Mouse (Mus musculus) midbrain, embryonic 16.5 days (tissue): ENCODE measurements around the gene Tmem131l. TPM values are rescaled to one million over a fixed set of nuclear protein-coding genes. Genes with fewer than 3 reads are reported as not detected.
A peak's percentile ranks its signal among the peaks of the same experiment; 100 is the strongest.

ENCODE experiments used
- ATAC-seq: fragments of 200-750 bp; cut with Nextera tagmentation; 2 replicates; pipeline ENCODE4 v1.8.0; 2017; ENCODE audit warnings: moderate TSS enrichment
- H3K27ac ChIP-seq: fragments of 300-500 bp; sonication (generic); 2 replicates; pipeline ENCODE4 v1.5.1; 2014; ENCODE audit warnings: mild to moderate bottlenecking, low read length, mixed read lengths
- H3K27me3 ChIP-seq: fragments of 300-500 bp; sonication (generic); 2 replicates; pipeline ENCODE4 v1.6.1; 2014; ENCODE audit warnings: low read depth, low read length, mixed read lengths; ENCODE audit not compliant: control insufficient read depth, insufficient read depth
- H3K36me3 ChIP-seq: fragments of 300-500 bp; sonication (generic); 2 replicates; pipeline ENCODE4 v1.6.1; 2014; ENCODE audit warnings: mild to moderate bottlenecking, low read length, moderate library complexity, mixed read lengths; ENCODE audit not compliant: control insufficient read depth, insufficient read depth
- H3K4me1 ChIP-seq: fragments of 300-500 bp; sonication (generic); 2 replicates; pipeline ENCODE4 v1.6.1; 2014; ENCODE audit warnings: mild to moderate bottlenecking, low read length, mixed read lengths; ENCODE audit not compliant: control insufficient read depth, insufficient read depth
- H3K4me2 ChIP-seq: fragments of 300-500 bp; sonication (generic); 2 replicates; pipeline ENCODE4 v1.6.1; 2014; ENCODE audit warnings: mild to moderate bottlenecking, low read length, mixed read lengths
- H3K4me3 ChIP-seq: fragments of 300-500 bp; sonication (generic); 2 replicates; pipeline ENCODE4 v1.5.1; 2014; ENCODE audit warnings: low read depth, mild to moderate bottlenecking, low read length, moderate library complexity, mixed read lengths
- H3K9ac ChIP-seq: fragments of 300-500 bp; sonication (generic); 2 replicates; pipeline ENCODE4 v1.6.1; 2014; ENCODE audit warnings: low read depth, low read length, mixed read lengths
- H3K9me3 ChIP-seq: fragments of 300-500 bp; sonication (generic); replicated peaks from 2 replicates; pipeline ENCODE4 v1.6.1; 2014; ENCODE audit warnings: mild to moderate bottlenecking, low read length, mixed read lengths; ENCODE audit not compliant: control insufficient read depth, poor library complexity, severe bottlenecking
- WGBS: fragments of 180-500 bp; shearing (Covaris S2); extraction: QIAGEN DNeasy Blood & Tissue Kit; methylation state at CpG from one replicate; pipeline ENCODE4 v1.1.7; 2014; 5-methylcytosine and 5-hydroxymethylcytosine counted together
- polyA plus RNA-seq: library from polyadenylated mRNA; unstranded; fragments of >200 nt; fragmentation: Nextera tagmentation; extraction: Ambion mirVana; gene quantifications from 2 replicates; pipeline ENCODE4 v1.2.1, GENCODE M21; 2015

Gene Tmem131l
- polyA plus RNA-seq, 1 experiment from 2014 or later, result 53.8 TPM

DNA sequence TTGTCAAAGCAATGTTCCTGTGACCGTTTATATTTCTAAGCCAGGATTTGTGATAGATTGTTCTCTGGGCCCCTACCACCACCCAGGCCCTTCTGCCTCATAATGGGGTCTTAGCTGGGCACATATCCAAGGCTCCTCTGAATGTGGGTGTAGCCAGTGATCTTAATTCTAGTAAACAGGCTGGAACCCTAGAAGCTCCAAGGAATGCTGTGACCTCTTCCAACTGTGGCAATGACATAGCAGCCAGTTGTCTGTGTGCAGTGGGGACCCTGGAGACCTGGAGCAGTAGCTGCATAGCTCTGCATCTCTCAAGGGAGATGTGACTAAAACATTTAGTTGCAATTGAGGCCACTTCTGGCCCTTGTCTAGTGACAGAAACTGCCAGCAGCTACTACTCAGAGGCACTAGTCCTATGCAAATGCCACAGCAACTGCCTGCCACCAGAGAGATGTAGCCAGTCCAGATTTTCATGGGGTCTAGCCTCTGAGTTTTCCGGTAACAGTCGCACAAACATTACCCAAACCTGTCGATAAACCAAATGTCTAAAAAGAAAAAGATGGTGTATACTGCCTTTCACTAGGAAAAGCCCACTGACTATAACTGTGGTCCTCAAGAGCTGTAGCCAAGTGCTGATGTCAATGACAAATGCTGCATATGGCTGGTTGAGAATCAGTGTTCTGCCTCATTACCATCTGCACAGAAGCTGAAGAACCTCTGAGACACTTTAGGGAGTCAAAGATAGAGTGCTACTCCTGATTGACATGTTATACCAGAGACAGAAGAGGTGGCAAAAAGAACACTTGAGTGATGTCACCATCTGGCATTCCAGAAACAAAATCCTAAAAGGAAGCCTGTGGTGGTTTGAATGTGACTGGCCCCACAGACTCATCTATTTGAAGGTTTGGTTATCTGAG is 61.2 kb downstream of the Tmem131l start:
- peaks cover 41% of the 10 kb centered on the region for H3K4me1 ChIP-seq

DNA sequence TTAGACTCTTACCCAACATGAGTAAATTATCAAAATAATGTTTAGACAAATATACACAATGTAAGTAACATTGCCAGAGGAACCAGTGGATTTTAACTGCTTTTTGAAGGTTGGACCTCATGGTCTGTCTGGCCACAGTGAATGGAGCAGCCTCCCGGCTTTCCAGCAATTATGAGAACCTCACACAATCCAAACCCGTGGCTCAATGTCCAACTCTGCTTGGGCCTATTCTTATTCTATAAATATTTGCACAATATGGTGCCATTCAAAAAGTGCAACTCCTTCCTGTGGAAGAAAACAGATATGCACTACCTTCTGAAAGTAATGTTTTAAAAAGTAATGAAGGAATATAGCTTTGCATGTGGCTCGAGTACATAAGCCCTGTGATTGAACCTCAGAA is 62.2 kb downstream of the Tmem131l start:
- WGBS, result 79% methylated on average over 3 of the region's 3 CpGs
- H3K4me2 ChIP-seq, result no peak overlapping the region
- H3K27me3 ChIP-seq, result no peaks in the 10 kb centered on the region
- H3K4me1 ChIP-seq, result peaks cover 37% of the 10 kb centered on the region
- H3K36me3 ChIP-seq, result no peaks in the 10 kb centered on the region
- no peak overlapping the region for H3K27ac ChIP-seq
- no peak overlapping the region for H3K9ac ChIP-seq
- no peak for ATAC-seq
- H3K4me3 ChIP-seq, result no peak overlapping the region
- no peaks in the 10 kb centered on the region for H3K9me3 ChIP-seq

More for the DNA sequence above, 61.2 kb downstream of the Tmem131l start:
- H3K4me2 ChIP-seq, result no peak overlapping the region
- no peaks in the 10 kb centered on the region for H3K27me3 ChIP-seq
- 73% methylated on average over 4 of the region's 4 CpGs for WGBS
- no peak overlapping the region for H3K9ac ChIP-seq
- H3K36me3 ChIP-seq, result no peaks in the 10 kb centered on the region
- H3K27ac ChIP-seq, result peak overlapping the region; percentile 20; the same call in 1 of the 2 replicates
- H3K9me3 ChIP-seq, result no peaks in the 10 kb centered on the region
- no peak for ATAC-seq
- no peak overlapping the region for H3K4me3 ChIP-seq

DNA sequence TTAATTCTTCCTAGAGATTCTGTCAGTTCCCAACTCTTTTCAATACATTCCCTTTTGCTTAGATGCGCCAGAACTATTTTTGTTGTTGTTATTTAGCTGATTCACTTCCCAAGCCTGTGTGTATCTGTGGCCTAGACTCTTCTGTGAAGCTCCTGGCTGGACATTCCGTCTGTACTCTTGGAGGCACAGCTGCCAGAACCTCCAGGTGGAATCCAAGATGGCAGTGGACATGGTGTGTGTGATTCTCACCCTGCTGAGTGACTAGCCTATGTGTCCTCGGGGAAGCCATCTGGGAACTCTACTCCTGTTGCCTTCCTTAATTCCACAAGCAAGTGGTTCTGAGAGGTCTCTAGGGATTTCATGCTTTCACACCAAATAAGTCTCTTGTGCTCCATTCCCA is 63.8 kb downstream of the Tmem131l start:
- Histone ChIP-seq H3K27me3 (no peaks in the 10 kb centered on the region), H3K4me3 (no peak overlapping the region), H3K9ac (no peak overlapping the region), H3K27ac (no peak overlapping the region), H3K4me2 (no peak overlapping the region), H3K36me3 (no peaks in the 10 kb centered on the region), H3K4me1 (peaks cover 32% of the 10 kb centered on the region), H3K9me3 (no peaks in the 10 kb centered on the region)
- 77% methylated on average over 3 of the region's 3 CpGs for WGBS
- ATAC-seq, result no peak

DNA sequence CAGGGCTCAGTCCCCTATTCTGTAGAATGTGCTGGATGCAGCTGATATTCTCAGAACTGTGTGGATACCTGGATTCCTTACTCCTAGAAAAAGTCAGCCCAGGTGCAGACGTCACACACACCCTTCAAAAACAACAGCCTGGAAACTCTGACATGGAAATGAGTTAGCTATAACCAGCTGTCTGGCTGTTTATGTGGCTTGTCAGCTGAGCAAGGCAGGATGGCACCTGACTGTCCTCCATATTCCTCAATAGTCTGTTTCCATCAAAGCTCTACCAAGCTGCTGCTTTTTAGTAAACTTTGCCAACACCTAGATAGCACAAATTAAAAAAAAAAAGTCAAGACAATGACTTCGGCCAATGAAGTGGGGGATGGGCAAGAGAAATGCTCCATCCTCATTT is 66.6 kb downstream of the Tmem131l start:
- WGBS, result 73% methylated on average over 2 of the region's 2 CpGs
- ATAC-seq, result no peak
- no peak overlapping the region for H3K9ac ChIP-seq
- H3K4me2 ChIP-seq, result no peak overlapping the region
- H3K9me3 ChIP-seq, result no peaks in the 10 kb centered on the region
- no peak overlapping the region for H3K27ac ChIP-seq
- no peaks in the 10 kb centered on the region for H3K27me3 ChIP-seq
- no peaks in the 10 kb centered on the region for H3K36me3 ChIP-seq
- H3K4me3 ChIP-seq, result no peak overlapping the region
- H3K4me1 ChIP-seq, result peaks cover 9% of the 10 kb centered on the region; the same call in 1 of the 2 replicates

DNA sequence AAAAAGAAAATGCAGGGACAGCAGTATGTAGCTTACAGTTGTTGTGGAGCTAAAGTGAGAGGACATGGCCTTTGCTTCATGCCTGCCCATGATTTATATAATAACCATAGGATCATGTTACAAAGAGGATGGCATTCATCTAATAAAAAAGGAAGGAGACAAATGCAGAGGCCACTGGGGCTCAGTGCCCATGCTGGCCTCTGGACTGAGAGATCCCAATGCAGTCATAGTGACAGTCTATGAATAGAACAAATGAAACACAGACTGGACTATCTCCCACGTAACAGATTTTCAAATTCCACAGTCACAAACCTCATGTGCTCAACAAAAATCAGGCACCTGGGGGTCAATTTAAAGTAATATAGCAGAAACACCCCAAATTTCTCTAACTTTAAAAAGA is 69.3 kb downstream of the Tmem131l start:
- no peak overlapping the region for H3K27ac ChIP-seq

DNA sequence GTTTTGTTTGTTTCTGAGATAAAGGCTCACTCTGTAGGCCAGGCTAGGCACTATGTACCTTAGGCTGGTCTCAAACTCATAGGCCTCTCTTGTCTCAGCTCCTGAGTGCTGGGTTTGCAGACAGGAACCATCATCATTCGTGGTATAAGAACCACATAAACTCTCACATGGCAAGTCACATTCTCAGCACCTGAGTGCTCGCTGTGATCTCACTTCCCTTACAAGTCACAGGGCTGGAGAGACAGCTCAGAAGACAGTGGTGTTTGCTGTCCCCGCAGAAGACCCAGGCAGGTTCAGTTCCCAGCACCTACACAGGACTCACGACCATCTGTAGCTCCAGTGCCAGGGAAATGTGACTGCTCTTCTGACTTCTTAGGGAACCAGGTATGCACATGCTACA is 70.9 kb downstream of the Tmem131l start:
- H3K4me3 ChIP-seq, result no peak overlapping the region
- no peak for ATAC-seq
- peaks cover 8% of the 10 kb centered on the region for H3K4me1 ChIP-seq
- H3K4me2 ChIP-seq, result no peak overlapping the region
- no peaks in the 10 kb centered on the region for H3K36me3 ChIP-seq
- WGBS, result 95% methylated on average over 4 of the region's 4 CpGs
- no peak overlapping the region for H3K27ac ChIP-seq
- H3K9me3 ChIP-seq, result no peaks in the 10 kb centered on the region
- H3K9ac ChIP-seq, result no peak overlapping the region
- no peaks in the 10 kb centered on the region for H3K27me3 ChIP-seq

More for the DNA sequence above, 69.3 kb downstream of the Tmem131l start:
- no peak overlapping the region for H3K4me3 ChIP-seq
- no peak overlapping the region for H3K4me2 ChIP-seq
- no peaks in the 10 kb centered on the region for H3K27me3 ChIP-seq
- ATAC-seq, result no peak
- WGBS, result 38% methylated on average over 1 of the region's 1 CpGs
- H3K9me3 ChIP-seq, result no peaks in the 10 kb centered on the region
- H3K36me3 ChIP-seq, result no peaks in the 10 kb centered on the region
- H3K9ac ChIP-seq, result no peak overlapping the region
- peaks cover 5% of the 10 kb centered on the region; the same call in 1 of the 2 replicates for H3K4me1 ChIP-seq

DNA sequence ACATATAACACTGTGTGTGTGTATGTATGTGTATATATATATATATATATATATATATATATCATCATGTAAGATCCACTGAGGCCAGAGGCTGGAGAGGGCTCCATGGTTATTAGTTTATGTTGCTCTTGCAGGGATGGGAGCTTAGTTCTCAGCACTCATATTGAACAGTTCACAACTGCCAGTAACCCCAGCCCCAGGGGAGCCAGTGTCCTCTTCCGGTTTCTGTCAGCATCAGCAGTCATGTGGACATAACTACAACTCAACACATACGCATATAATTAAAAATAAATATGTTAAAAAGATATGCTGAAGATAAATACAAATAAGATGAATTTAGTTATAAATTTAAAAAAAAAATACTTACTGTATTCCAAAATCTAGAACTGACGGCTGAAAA is 72.2 kb downstream of the Tmem131l start:
- Histone ChIP-seq H3K9ac (no peak overlapping the region), H3K27me3 (no peaks in the 10 kb centered on the region), H3K4me3 (no peak overlapping the region), H3K27ac (no peak overlapping the region), H3K36me3 (no peaks in the 10 kb centered on the region), H3K4me2 (no peak overlapping the region), H3K4me1 (peaks cover 10% of the 10 kb centered on the region), H3K9me3 (no peaks in the 10 kb centered on the region)
- WGBS, result 79% methylated on average over 3 of the region's 3 CpGs
- no peak for ATAC-seq

DNA sequence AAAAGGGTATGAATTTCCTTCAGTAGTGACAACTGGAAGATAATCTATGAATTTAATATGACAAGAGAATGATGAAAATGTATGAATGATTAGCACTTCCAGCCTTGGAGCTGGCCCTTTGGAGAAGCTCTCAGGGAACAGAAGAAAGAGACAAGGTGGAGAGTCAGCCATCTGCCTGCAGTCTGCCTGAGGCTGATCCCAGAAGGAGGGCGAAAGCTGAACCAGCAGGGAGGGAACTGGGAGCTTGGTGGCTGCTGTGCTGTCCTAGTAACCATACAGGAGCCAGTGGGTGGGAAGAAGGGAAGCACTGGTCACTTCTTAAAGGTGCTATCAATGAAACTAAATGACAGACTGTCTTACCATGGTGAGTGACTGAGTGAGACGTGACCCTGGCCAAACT is 74.6 kb downstream of the Tmem131l start:
- Histone ChIP-seq H3K27ac (peak overlapping the region; percentile 33; the same call in 1 of the 2 replicates), H3K36me3 (no peaks in the 10 kb centered on the region), H3K4me1 (peaks cover 11% of the 10 kb centered on the region), H3K9me3 (no peaks in the 10 kb centered on the region), H3K27me3 (no peaks in the 10 kb centered on the region), H3K9ac (no peak overlapping the region), H3K4me3 (no peak overlapping the region), H3K4me2 (no peak overlapping the region; the same call in 1 of the 2 replicates)
- 0 out of 2 replicates have a peak, but pooled peaks have one; percentile 25 for ATAC-seq
- 56% methylated on average over 2 of the region's 2 CpGs for WGBS

DNA sequence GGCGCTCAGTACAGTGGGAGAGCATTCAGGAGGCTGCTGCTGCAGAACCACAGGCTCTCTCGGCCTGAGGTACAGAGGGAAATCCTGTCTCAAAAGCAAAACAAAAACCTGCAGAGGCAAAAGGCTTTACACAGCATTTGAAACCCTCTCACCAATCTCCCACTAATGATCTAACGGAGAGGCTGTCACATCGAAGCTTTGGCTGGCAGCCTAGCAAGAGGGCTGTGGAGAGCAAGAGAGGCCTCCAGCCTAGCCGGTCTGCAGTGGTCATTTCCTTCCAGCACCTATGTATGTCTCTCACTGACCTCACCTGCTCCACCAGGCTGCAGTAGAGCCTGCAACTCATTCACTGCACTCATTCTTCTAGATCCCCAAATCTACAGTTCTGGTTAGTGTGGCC is 76.3 kb downstream of the Tmem131l start:
- ATAC-seq, result no peak
- Histone ChIP-seq H3K4me3 (no peak overlapping the region), H3K36me3 (peaks cover 4% of the 10 kb centered on the region), H3K9ac (no peak overlapping the region), H3K4me2 (no peak overlapping the region), H3K9me3 (no peaks in the 10 kb centered on the region), H3K27me3 (no peaks in the 10 kb centered on the region), H3K4me1 (peaks cover 11% of the 10 kb centered on the region), H3K27ac (0 out of 2 replicates have a peak overlapping the region, but pooled peaks have one; percentile 0)
- WGBS, result 74% methylated on average over 5 of the region's 5 CpGs
